Mouse (Mus musculus) forebrain, embryonic 14.5 days (tissue): ENCODE measurements around the gene Muc13. TPM values are rescaled to one million over a fixed set of nuclear protein-coding genes. Genes with fewer than 3 reads are reported as not detected.

Source experiments
- ATAC-seq: fragments of 200-750 bp; cut with Nextera tagmentation; 2 replicates; pipeline ENCODE4 v1.8.0; 2017; ENCODE audit warnings: mild to moderate bottlenecking, moderate library complexity
- DNase-seq: peaks from one replicate; pipeline ENCODE4 v3.0.0-alpha.2; 2015; ENCODE audit warnings: low spot score
- H3K27ac ChIP-seq: fragments of 300-500 bp; sonication (generic); 2 replicates; pipeline ENCODE4 v1.5.1; 2014; ENCODE audit warnings: low read depth, mild to moderate bottlenecking, control low read depth, low read length, moderate library complexity
- H3K27me3 ChIP-seq: fragments of 300-500 bp; sonication (generic); replicated peaks from 2 replicates; pipeline ENCODE4 v1.6.1; 2014; ENCODE audit warnings: low read length, control low read depth, mixed read lengths; ENCODE audit not compliant: control insufficient read depth, insufficient read depth
- H3K36me3 ChIP-seq: fragments of 300-500 bp; sonication (generic); 2 replicates; pipeline ENCODE4 v1.6.1; 2014; ENCODE audit warnings: low read length, control low read depth; ENCODE audit not compliant: control insufficient read depth, insufficient read depth
- H3K4me1 ChIP-seq: fragments of 300-500 bp; sonication (generic); 2 replicates; pipeline ENCODE4 v1.6.1; 2014; ENCODE audit warnings: antibody characterized with exemption, low read length, control low read depth; ENCODE audit not compliant: control insufficient read depth, insufficient read depth
- H3K4me2 ChIP-seq: fragments of 300-500 bp; sonication (generic); 2 replicates; pipeline ENCODE4 v1.6.1; 2014; ENCODE audit warnings: mild to moderate bottlenecking, control low read depth, low read length
- H3K4me3 ChIP-seq: fragments of 300-500 bp; sonication (generic); 2 replicates; pipeline ENCODE4 v1.5.1; 2014; ENCODE audit warnings: low read depth, low read length, control low read depth
- H3K9ac ChIP-seq: fragments of 300-500 bp; sonication (generic); 2 replicates; pipeline ENCODE4 v1.6.1; 2014; ENCODE audit warnings: mild to moderate bottlenecking, low read length, control low read depth, moderate library complexity
- H3K9me3 ChIP-seq: fragments of 300-500 bp; sonication (generic); replicated peaks from 2 replicates; pipeline ENCODE4 v1.6.1; 2016; ENCODE audit warnings: low read length, control low read depth, mixed read lengths; ENCODE audit not compliant: control insufficient read depth
- WGBS: fragments of 180-500 bp; shearing (Covaris S2); extraction: QIAGEN DNeasy Blood & Tissue Kit; methylation state at CpG from one replicate; pipeline ENCODE4 v1.1.7; 2014; 5-methylcytosine and 5-hydroxymethylcytosine counted together
- polyA plus RNA-seq: library from polyadenylated mRNA; unstranded; fragments of >200 nt; fragmentation: Nextera tagmentation; extraction: Ambion mirVana; gene quantifications from 2 replicates; pipeline ENCODE4 v1.2.1, GENCODE M21; 2014

Gene Muc13
- polyA plus RNA-seq, 1 experiment from 2014 or later = not detected

DNA sequence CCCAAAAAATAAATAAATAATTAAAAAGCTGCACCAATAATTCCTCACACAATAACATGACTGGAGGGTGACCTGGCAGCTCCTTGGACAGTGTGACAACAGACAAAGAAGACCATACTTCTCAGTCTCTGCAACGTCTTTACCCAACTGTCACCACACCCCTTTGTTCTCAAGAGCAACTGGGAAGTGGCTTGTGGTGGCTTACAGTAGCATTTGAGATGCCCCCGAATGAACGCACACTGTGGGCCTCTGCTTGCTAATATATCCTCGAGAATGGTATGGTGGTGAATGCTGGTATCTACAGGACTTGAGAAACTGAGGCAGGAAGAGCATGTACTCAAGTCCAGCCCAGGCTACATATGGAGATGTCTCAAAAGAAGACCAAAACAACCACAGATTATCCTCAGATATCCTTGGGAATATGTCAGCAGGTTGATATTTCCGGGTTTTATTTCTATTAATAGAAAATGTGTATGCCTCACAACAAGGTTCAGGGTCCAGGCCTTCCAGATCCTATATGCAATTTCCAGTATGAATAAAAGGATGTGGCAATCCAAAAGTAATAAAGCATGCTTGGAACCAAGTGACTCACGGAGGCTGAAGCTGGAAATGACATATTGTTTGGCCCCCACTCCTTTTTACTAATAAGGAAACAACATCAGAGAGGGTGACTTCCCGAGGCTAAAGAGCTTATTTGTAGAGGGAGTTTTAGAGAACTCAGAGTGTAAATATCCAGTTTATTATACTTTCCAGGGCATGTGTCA is 16.9 kb upstream of the Muc13 start:
- no peak for DNase-seq
- no peaks in the 10 kb centered on the region for H3K36me3 ChIP-seq
- 82% methylated on average over 7 of the region's 7 CpGs for WGBS
- H3K4me1 ChIP-seq = no peaks in the 10 kb centered on the region
- no peak overlapping the region for H3K4me3 ChIP-seq
- H3K4me2 ChIP-seq = no peak overlapping the region
- no peaks in the 10 kb centered on the region for H3K9me3 ChIP-seq
- no peak overlapping the region for H3K9ac ChIP-seq
- no peaks in the 10 kb centered on the region for H3K27me3 ChIP-seq
- no peak overlapping the region for H3K27ac ChIP-seq
- ATAC-seq = no peak

- H3K36me3 ChIP-seq = no peaks in the 10 kb centered on the region
- H3K4me2 ChIP-seq = no peak overlapping the region
- ATAC-seq (no peak), DNase-seq (no peak)
- no peaks in the 10 kb centered on the region for H3K9me3 ChIP-seq
- no peak overlapping the region for H3K9ac ChIP-seq
- no peaks in the 10 kb centered on the region for H3K4me1 ChIP-seq
- 92% methylated on average over 6 of the region's 6 CpGs for WGBS
- no peak overlapping the region for H3K27ac ChIP-seq
- no peaks in the 10 kb centered on the region for H3K27me3 ChIP-seq
- H3K4me3 ChIP-seq = no peak overlapping the region
These were observed 16.2 kb upstream of the Muc13 start for GRCm38 (mm10) chr16:33777607-33778006.

DNA sequence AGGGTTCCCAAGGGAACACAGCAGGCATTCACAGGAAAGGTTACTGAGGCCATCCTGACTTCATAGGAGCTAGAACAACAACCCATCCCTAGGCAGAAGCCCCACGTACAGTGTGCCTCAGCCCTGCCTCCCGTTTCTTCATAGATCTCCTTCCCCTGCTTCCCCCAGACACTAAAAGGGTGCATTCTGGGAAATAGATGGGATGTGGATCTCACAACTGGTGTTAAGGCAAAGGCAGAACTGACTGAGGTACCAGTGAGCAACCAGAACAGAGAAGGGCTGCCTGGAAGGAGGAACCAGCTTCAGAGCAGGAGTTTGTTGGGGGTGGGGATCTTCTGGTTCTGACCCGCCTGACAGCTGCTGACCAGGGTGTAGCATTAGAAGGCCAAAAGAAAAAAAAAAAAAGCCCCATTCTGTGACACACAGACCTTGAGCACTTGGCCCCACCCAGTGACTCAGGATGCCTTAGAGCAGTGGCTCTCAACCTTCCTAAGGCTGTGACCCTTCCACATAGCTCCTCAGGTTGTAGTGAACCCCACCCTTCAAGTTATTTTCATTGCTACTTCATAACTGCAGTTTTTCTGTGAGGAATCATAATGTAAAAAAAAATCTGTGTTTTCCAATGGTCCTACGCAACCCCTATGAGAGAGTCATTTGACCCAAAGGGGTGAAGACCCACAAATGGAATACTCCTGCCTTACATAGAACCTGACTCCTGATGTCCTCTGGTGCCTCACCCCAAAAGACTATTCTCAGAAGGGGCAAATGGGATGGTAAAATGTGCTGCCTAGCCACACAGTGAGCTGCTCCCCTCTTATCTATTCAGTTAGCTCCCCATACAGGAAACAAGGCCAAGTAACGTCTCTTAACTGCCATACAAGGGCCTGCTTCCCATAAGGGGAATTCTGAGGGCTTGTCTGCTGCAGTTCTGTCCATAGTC is 11.8 kb upstream of the Muc13 start:
- no peak overlapping the region for H3K4me2 ChIP-seq
- DNase-seq = no peak
- no peaks in the 10 kb centered on the region for H3K9me3 ChIP-seq
- no peaks in the 10 kb centered on the region for H3K4me1 ChIP-seq
- no peak overlapping the region for H3K4me3 ChIP-seq
- no peak for ATAC-seq
- no peak overlapping the region for H3K9ac ChIP-seq
- no peaks in the 10 kb centered on the region for H3K27me3 ChIP-seq
- no peak overlapping the region for H3K27ac ChIP-seq
- no peaks in the 10 kb centered on the region for H3K36me3 ChIP-seq
- WGBS = 81% methylated on average over 5 of the region's 5 CpGs

GRCm38 (mm10) chr16:33782729-33783091 is 11.1 kb upstream of the Muc13 start:
- Histone ChIP-seq H3K4me1 (no peaks in the 10 kb centered on the region), H3K4me2 (no peak overlapping the region), H3K36me3 (no peaks in the 10 kb centered on the region), H3K27me3 (no peaks in the 10 kb centered on the region), H3K27ac (no peak overlapping the region), H3K9ac (no peak overlapping the region), H3K9me3 (no peaks in the 10 kb centered on the region), H3K4me3 (no peak overlapping the region)
- WGBS = 93% methylated on average over 1 of the region's 1 CpGs
- DNase-seq = no peak
- no peak for ATAC-seq

- H3K4me1 ChIP-seq = no peaks in the 10 kb centered on the region
- no peak overlapping the region for H3K4me2 ChIP-seq
- H3K9me3 ChIP-seq = no peaks in the 10 kb centered on the region
- ATAC-seq = no peak
- H3K27ac ChIP-seq = no peak overlapping the region
- 93% methylated on average over 1 of the region's 1 CpGs for WGBS
- H3K36me3 ChIP-seq = no peaks in the 10 kb centered on the region
- no peaks in the 10 kb centered on the region for H3K27me3 ChIP-seq
- DNase-seq = no peak
- no peak overlapping the region for H3K4me3 ChIP-seq
- H3K9ac ChIP-seq = no peak overlapping the region
These were observed 9.3 kb upstream of the Muc13 start for GRCm38 (mm10) chr16:33784547-33784946.

GRCm38 (mm10) chr16:33785092-33785704 is 8.6 kb upstream of the Muc13 start:
- 86% methylated on average over 8 of the region's 8 CpGs for WGBS
- Histone ChIP-seq H3K4me2 (no peak overlapping the region), H3K27me3 (no peaks in the 10 kb centered on the region), H3K4me3 (no peak overlapping the region), H3K27ac (no peak overlapping the region), H3K36me3 (no peaks in the 10 kb centered on the region), H3K9me3 (no peaks in the 10 kb centered on the region), H3K4me1 (no peaks in the 10 kb centered on the region), H3K9ac (no peak overlapping the region)
- ATAC-seq = no peak
- no peak for DNase-seq

GRCm38 (mm10) chr16:33786657-33787390 is 7.0 kb upstream of the Muc13 start:
- no peaks in the 10 kb centered on the region for H3K9me3 ChIP-seq
- H3K36me3 ChIP-seq = no peaks in the 10 kb centered on the region
- DNase-seq = no peak
- ATAC-seq = no peak
- H3K4me2 ChIP-seq = no peak overlapping the region
- H3K9ac ChIP-seq = no peak overlapping the region
- H3K4me3 ChIP-seq = no peak overlapping the region
- 83% methylated on average over 7 of the region's 7 CpGs for WGBS
- no peaks in the 10 kb centered on the region for H3K4me1 ChIP-seq
- no peaks in the 10 kb centered on the region for H3K27me3 ChIP-seq
- no peak overlapping the region for H3K27ac ChIP-seq

DNA sequence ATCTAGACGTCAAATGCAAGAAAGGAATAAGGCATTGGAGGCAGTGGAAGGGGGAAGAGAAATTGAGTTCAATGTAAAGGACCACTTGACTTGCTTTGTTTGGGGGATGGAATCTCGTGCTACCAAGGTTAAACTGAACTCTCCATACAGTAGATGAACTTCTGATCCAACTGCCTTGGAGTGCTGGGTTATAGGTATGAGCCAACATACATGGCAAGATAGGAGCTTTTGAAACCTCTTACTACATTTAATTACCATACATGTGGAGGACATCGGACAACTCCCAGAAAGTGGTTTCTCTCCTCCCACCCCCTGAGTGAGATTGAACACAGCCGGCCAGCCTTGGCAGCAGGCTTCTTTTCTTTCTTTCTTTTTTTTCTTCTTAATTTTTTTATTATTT is 1.3 kb downstream of the Muc13 start:
- WGBS = 89% methylated on average over 4 of the region's 4 CpGs
- Histone ChIP-seq H3K36me3 (no peaks in the 10 kb centered on the region), H3K4me2 (no peak overlapping the region), H3K4me3 (no peak overlapping the region), H3K9me3 (no peaks in the 10 kb centered on the region), H3K9ac (no peak overlapping the region), H3K27ac (no peak overlapping the region), H3K27me3 (no peaks in the 10 kb centered on the region), H3K4me1 (no peaks in the 10 kb centered on the region)
- ATAC-seq (no peak), DNase-seq (no peak)
